Mouse (Mus musculus) WW6 (cell line): ENCODE measurements at regions not wholly inside any gene's neighbourhood (a gene's known extent, or its start where the extent isn't known, plus 50 kb on each side); places are given as distances from the start of the nearest gene placed in this dataset.

Experiments used
- DNase-seq: peaks from one replicate; pipeline ENCODE4 v3.0.0-alpha.2; 2013; ENCODE audit warnings: low read depth, low spot score

DNA sequence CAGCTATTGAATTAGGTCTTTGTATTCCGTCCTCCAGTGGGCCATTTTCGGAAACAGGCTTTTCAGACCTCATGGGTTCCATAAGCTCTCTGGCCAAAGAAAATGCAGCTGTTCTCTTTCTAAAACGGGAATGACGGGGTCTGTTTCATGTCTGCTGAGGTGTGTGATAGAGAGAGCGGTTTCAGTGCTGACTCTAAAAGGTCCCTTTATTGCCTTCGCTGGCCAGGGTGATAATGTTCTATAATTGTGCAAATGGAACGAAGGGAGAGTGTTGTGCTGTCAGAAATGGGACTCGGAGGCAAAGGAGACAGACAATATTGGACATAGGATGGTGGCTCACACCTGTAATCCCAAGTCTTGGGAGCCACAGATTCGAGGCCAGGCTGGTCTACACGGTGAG, 53.5 kb upstream of the Osbpl8 start:
- no peak for DNase-seq

DNA sequence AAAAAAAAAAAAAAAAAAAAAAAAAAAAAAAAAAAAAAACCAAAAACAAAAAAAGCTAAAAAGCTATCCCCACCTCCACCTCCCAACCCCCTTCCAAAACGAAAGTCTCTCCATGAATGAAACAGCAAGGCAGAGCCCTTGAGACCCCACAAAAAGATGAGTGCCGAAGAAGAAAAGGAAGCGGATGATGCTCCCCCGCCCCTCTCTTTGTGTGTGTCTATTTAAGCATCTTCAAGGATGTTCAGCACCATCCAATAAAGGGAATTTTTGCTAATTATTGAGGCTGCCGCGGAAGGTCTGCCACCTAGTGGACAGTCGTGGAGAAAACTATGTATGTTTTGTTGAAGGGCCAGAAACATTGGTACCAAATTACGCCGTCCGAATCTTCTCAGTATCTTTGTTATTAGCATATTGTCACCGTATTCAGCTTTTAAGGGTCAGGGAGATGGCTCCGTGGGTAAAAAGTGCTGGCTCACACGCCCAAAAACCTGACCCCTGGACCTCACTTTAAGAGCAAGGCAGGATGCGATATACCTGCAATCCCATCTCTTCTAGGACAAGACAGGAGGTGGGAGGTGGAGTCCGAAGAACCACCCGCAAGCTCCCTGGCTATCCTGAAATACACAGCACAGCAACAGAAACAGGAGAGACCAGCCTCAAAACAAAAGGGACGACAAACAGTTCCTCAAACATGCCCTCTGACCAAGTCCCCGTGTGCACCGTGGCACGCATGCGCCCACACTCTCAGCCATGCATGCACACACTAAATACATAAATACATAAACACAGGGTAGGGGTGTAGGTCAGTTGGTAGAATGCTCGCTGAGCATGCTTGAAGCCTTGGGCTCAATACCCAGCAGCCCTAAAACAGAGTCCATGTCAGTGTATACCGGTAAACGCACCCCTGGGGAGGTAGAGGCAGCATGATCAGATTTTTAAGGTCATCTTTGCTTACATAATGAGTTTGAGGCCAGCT, 55.6 kb upstream of the Osbpl8 start:
- DNase-seq = peak; percentile 36

DNA sequence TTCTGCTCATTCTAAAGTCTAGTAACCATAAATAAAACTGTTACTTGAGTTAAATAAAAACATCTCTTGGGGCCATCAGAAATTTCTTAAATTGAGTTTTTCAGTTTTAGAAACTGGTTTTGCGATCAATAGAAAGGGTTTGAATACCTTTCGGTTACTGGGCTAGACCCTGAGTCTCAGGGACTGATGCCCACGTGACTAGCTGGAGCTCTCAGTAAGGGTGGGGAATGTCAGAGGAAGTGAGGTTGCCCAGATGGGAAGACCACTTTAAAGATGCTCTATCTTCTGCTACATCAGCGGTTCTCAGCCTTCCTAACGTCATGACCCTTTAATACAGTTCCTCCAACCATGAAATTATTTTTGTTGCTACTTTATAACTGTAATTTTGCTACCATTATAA, 56.7 kb upstream of the Osbpl8 start:
- no peak for DNase-seq

DNA sequence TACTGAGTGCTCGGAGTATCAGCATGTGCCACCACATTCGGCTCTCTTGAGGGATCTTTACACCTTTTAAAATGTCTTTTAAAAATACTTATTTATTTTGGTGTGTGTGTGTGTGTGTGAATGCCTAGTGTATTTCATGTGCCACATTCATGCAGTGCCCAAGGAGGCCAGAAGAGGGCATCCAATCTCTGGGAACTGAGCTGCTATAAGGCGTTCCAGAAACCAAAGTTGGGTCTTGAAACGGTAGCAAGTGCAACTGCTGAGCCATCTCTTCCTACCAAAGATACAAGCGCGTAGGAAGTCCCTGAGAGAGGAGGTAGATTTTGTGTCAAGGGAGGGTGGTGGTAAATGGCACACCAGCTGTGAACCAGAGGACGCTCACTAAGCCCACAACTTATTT, 57.2 kb upstream of the Osbpl8 start:
- DNase-seq = peak; percentile 45

DNA sequence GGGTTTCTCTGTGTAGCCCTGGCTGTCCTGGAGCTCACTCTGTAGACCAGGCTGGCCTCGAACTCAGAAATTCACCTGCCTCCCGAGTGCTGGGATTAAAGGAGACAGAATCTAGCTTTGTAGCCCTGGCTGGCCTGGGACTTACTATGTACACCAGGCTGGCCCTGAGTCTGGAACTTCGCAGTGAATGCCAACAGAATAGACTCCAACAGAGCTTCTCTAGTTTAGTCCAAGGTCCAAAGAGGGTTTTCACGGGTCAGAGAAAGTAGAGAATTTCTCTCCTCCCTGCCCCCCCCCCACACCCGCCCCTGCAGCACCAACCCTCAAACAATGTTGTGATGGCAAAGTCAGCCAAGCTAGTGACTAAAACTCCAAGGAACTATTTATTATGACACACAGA, 58.1 kb upstream of the Osbpl8 start:
- DNase-seq = no peak

DNA sequence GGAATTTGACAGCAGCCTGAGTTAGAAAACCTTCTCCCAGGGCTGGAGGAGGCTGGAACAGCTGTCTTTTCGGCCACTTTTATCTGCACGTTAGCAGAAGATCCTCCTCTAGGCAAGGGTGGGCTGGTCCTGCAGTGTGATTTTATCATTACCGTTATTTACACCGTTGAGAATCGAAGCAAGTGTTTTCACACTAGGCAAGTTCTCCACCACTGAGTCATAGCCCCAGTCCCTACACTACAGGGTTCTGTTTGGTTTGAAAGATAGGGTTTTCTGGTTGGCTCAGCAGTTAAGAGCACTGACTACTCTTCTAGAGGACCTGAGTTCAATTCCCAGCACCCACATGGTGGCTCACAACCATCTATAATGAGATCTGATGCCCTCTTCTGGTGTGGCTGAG, 58.9 kb upstream of the Osbpl8 start:
- DNase-seq = no peak

DNA sequence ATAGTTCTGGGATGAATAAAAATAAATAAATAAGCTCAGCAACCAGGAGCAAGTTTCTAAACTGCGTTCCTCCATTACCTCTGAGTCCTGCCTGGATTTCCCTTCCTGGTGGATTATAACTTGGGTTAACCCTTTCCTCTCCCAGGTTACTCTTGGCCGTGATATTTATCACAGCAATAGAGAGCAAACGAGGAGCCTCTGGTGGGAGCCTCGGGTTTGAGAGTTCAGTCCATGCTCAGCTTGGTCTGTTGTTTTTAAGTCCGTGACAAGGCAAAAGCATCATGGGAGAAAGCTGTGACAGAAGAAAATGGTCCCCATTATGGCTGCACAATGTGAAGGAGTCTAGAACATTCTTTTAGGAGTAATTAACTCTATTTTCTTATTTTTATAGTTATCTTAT, 61.0 kb upstream of the Osbpl8 start:
- DNase-seq = no peak

DNA sequence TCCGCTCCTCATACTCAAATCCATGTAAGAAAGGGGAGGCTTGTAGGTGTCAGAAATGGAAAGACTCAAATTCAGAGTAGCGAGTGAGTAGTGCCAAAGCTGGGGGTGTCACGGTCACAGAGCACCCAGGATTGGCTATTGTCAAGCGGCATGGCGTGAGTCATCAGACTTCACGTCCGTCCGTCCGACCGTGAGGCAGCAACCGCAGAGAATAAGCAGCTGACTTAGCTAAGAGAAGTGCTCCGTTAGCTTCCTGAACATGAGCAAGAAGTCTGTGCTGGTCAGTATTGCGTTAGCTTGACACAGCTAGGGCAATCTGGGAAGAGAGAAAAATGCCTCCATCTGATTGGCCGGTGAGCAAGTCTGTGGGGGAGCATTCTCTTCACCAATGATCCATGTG, 61.5 kb upstream of the Osbpl8 start:
- no peak for DNase-seq

DNA sequence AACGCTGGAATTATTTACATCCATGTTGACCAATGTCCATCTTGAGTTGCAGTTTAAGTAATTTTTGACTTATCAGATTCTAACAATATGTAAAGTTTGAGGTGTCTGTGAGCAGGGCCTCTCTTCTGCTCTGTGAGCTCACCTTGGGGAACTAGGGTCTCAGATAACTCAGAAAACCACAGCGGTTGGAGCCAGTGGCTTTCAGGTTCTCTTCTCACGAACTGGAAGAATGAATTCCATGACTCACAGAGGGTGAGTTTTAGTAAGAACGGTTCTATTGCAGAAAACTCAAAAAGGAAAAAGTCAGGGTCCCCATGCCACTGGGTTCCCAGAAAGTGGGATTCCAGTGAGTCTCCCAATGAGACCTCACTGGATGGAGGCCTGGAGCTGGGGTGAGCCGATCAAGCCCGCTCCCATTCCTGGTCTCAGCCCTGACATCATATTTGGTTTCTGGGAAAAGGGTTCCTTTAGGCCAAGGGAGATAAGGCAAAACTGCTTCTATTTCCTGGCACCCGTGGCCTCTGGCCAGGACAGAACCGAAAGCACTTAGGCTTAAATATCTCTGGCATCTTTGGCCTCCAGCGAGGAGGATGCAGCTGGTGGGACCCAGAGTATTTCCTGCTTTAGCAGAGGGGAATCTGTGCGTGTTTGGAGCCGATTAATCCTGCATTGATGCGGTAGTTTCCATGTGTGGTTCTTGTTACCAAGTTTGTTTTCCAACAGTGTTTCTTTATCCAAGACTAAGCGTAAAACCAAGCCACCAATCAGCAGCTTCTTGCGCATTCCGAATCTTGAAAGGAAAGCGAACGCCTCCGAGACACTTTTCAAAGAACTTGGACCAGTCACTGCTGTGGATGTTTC, 62.4 kb upstream of the Osbpl8 start:
- no peak for DNase-seq

DNA sequence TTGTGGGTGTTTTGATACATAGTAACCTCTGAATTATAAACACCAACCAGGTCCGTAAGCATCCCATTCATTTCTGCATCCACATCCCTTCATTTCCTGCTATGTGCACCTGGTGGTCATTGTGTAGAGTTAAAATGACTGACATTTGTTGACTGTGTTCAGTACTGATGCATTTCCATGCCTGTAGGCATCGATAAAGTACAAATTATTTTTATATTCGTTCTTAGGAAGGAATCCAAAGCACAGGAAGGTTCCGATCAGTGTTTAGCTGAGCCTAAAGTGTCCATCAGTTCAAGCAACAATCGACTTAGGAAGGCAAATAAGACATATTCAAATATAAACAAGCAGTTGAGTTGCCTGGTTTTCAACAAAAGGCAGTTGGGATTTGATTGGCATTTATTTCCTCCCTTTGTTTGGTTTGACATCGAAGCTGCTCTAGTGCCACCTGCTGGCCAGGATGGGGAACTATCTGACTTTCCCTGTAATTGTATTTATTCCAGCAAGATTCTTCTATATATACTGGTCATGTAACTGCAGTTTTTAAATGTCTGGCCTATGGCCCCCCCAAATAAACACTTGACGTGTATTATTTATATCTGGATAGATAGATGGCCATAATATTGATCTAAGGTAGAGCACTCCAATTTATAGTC, 64.6 kb upstream of the Osbpl8 start:
- no peak for DNase-seq

DNA sequence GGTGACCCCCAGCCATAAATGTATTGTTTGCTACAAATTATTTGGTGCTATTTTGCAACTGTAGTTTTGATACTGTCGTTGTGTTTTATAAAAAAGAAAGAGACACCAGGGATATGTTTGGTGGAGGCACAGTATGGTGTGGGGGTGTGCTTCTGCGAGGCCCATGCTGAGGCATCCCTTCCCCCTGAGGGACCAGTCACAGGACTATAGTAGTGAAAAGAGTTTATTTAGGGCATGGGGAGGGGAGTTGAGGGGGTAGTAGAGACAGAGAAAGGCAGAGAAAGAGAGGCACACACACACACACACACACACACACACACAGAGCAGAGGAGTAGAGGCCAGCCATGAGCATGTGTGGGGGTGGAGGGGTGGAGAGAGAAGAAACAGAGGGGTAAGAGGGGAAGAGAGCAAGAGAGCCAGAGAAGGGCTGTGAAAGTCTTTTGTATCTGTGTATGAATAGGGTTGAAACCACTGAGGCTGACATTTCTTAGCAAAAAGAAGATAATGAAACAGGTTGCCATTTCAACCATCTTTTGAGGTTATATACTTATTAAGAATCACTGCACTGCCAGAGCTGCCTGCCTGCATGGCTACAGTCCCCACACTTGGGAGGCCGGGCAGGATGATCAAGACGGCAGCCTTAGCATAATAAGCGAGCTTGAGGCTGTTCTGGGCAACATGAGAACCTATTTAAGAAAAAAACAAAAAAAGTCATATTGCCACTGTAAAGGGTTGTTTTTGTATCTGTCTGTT, 65.3 kb upstream of the Osbpl8 start:
- no peak for DNase-seq

DNA sequence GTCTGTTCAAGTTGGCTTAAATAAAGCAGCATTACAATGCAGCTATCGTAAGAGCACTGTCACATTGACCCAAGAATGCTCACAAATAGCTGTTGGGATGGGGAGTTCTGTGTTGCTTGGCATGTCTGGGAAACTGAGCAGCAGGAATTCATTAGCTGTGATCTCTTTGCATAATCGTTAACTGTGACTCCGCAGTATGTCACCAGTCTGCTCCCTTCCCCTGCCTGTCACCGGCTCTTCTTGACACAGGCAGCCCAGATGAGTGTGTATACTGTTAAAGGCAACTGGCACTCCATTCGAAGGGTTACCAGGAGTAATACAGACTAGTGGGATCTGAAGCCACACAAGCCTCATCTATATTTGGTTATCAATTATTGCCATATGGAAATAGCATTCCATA, 67.3 kb upstream of the Osbpl8 start:
- no peak for DNase-seq

DNA sequence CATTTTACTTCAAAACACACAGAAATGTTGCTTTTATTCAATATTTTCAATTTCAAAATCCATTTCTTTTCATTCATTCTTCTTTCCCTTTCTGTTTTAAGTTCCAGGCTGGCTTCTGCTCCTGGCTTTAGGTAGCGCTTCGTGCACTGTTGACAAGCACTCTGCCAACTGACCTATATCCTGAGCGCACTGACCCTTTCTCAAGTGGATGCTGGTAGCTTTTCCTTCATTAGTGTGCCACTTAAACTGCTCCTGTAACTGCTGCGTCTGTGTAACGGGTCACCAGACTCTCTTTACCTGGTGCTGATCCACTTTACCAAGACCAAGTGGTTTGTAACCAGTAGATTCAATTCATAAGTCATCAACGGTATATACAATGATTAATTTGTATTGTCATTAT, 67.7 kb upstream of the Osbpl8 start:
- no peak for DNase-seq

DNA sequence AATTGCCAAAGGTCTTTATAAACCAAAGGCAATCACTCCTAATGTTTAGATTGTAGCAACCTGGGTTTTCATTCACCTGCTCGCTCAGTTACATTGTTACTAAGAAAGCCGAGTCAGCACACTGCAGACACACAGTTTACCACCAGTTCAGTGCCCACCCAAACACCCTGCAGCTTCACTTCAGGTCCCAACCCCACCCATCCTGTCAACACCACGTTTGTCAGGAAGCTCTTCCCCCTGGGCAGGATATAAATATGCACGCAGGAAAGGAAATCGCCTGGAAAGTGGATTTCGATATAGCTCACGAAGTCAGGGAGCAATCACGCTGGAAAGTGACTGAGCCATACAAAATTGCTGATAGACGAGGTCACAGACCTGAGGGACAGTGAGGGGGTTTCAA, 70.1 kb upstream of the Osbpl8 start:
- DNase-seq = no peak

DNA sequence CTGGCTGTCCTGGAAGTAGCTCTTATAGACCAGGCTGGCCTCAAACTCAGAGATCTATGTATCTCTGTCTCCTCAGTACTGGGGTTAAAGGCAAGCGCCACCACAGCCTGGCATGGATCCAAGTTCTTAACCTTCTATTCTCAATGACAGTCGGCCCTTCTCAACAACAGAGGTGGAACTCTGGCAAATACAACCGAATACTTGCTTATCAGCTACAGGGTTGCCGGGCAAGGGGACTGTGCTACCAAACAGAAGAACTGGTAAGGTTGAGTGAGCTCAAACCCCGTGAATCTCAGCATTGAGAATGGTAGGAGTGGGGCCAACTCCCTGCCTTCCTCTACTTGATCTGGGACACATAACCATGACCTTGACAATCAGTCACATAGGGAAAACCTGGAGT, 75.2 kb upstream of the Osbpl8 start:
- no peak for DNase-seq

DNA sequence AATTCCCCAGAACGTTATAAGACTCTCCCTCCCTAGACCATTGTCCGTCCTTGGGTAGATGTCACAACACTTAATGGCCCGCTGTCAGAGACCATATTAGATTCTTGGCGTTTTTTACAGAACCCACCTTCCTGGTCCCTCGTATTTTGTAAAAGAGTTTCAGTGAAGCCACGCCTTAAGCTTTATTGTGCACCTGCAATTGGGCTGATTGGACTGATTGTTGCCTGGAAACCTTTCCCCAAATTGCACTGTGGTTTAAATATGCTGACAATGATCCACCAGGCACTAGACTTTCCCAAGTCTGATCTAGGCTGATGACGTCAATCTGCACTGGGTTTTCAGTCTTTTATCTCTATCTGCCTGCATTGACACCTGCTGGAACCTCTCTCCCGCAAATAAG, 75.6 kb upstream of the Zdhhc17 start:
- DNase-seq = no peak

DNA sequence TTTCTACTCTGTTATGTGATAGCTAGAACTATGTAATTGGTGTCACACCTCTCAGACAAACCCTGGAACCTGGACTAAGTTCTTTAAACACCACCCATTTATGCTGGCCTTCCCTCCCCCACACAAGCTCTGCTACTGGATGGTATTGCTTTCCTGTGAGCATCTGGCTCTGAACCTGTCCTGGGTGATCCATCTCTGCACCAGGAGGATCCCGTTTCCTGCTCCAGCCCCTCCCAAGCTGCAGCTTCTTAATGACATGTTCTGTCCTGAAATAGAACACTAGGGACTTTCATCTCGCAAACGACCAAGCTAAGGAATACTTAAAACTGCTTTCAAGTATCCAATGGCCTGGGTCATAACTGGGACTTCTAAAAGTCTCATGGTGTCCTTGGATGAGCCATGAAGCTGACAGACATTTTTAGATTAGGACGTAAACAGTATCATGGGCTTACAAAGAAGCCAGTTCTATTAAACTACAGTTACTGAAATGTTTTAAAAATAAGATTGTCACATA, 74.4 kb upstream of the Zdhhc17 start:
- no peak for DNase-seq

DNA sequence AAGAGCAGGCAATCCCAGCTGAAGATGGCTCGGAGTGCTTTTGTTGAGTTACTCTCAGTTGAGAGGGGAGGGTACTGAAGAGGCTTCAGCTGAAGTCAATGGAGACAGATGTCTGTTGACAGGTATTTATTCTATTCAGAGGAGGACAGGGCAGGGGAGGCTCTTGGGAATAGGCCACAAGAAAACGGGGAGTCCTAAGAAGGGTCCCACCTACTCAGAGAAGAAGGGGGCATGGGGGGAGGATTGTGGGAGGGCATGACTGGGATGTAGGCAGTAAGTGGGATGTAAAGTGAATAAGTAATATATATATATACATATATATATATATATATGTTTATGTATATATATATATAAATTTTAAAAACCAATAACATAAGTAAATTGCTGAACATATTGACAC, 73.9 kb upstream of the Zdhhc17 start:
- DNase-seq = no peak

DNA sequence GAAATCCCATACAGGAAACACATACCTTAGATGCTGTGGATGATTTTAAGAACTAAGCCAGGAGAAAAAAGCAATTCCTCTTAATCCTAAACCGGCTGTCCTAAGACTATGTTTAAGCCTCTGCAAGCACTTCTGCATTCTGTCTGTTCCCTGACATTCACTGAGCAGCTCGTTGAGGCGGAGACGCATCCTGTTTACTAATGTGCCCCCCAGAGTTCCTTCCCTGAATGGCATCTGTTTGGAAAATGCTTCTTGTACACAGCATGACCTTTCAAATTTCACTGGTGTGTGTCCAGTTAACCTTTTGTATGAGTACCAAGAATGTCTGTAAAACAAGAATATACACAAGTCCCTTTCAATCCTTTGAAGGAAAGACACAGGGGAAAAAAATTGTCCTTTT, 73.4 kb upstream of the Zdhhc17 start:
- DNase-seq = no peak

DNA sequence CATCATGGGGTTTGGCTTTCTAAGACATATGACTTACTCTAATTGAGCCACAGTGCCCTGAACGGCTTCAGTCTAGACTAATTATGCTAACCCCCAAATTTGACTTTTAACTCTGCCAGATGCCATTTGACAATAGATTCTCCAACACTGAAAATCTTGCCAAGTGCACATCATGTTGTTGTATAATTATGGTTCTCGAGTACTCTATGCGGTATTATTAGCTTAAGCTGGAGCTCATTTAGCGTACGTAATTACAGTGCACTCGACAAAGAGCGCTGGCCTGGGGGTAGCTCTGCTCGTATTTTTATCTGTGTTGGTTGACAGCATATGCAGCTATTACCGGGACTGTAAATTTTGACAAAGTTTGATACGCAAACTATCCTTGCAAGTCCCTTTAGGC, 70.4 kb upstream of the Zdhhc17 start:
- DNase-seq = no peak

DNA sequence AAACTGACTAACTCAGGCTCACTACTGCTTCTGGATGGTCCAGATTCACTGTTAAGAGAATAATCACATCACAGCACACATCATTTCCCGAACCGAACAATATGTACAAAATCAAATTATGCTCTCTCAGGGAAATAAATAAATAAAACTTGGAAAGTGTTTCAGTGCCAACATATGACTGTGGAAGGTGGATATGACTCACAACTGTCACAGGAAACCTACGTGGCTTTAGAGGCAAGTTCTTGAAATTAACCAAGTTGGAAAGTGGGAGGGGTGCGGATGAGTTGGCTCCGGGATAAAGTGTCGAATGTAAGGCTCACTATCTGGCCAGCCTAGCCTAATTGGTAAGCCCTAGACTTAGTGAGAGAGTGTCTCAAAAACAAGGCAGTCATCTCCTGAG, 69.1 kb upstream of the Zdhhc17 start:
- DNase-seq = no peak
